Mouse (Mus musculus) T-helper 2 cell (primary cell): Measurements from ENCODE around the gene Strada.

Experiments
- in situ Hi-C: fragments of 300-600 bp; cut with MboI, MseI; formaldehyde crosslinking; loops from one replicate; pipeline ENCODE4 v1.15.1; 2025; ENCODE audit warnings: high pct_unique_total_duplicates

The Strada gene

DNA sequence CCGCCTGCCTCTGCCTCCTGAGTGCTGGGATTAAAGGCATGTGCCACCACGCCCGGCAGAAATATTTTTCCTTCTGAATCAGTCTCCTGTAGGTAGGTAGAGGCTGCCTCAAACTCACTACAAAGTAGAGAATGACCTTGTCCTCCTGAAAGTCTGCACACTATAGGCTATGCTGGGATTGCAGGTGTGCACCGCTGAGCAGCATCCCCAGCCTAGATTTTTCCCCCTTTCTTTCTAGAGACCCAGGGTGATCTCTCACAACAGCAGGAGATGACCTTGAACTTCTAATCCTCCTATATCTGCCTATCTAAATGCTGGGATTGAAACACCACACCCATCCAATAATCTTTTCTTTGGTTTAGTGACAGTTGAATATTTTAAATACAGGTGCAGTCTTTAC, 14.6 kb downstream of the Strada start:
- in situ Hi-C loops, result no loop called here

DNA sequence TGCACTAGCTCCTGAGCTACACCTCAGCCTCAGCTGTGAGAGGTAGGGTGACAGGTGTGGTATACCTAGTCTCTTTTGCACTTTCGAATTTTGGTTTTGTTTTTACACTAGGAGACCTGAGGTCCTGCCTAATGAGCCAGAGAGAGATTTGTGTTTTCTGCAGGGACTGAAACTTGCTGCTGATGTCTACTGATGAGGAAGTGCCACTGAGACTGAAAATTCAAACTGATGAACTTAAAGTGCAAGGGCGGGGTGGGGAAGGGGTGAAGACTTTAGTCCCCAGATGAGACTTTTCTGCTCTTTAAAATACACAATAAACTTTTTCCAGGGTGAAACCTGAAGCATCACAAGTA, 21.5 kb downstream of the Strada start:
- in situ Hi-C loops, result no loop called here

DNA sequence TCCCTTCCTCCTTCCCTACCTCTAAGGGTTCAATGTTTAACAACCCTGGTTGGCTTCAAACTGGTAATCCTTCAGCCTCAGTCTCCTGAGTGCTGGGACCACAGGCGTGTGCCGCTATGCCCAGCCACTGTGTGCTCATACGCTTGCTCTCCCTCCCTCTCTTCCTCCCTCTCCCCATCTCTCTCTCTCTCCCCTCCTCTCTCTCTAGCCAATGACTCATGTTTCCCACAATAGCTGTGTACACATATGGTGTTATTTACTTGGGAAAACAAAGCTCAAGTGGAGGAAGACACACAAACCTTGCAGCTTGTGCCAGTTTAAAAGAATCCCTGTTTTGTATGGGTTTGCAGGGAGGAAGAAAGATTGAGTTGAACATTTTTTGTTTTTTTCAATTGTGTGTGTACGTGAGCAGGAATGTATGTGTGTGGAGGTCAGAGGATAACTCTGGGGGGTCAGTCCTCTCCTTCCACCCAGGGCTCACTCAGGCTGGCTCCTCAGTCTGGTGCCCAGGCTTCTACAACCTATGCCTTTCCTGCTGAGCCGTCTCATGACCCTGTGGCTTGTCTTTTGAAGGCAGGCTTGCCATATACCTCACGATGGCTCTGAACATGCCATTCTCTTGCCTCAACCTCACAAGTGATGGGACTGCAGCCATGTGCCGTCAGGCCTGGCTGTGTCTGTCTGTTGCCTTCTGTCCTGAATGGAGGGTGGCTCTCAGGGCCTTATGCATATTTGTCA, 22.1 kb downstream of the Strada start:
- in situ Hi-C loops, result no loop called here

DNA sequence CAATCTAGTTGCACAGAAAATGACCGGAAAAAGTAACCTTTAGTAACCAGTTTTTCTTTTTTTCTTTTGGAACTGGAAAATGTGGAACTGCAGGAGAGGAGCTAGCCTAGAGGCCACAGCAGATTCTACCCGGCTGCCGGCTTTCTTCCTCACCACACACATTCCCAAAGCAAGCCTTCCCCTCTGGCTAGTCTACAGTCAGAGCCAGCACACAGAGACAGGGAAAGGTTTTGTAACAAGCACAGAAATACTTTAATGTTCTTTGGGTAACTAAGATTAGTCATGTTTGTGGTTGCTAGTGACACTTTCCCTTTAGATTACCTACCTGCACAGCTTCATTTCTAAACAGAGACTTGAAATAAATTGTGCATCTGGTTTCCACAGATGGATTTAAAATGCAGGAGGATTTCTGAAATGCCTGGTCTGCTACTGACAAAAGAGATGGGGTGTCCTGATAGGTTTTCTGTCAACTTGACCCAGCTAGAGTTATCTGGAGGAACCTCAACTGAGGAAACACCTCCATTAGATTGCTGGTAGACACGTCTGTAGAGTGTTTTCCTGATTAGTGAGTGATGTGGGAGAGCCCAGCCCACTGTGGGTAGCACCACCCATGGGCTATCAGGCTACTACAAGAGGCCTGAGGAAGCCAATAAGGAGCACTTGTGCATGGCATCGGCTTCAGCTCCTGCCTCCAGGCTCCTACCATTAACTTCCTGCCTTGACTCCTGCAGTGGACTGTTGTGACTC, 23.8 kb downstream of the Strada start:
- in situ Hi-C loops, result no loop called here

DNA sequence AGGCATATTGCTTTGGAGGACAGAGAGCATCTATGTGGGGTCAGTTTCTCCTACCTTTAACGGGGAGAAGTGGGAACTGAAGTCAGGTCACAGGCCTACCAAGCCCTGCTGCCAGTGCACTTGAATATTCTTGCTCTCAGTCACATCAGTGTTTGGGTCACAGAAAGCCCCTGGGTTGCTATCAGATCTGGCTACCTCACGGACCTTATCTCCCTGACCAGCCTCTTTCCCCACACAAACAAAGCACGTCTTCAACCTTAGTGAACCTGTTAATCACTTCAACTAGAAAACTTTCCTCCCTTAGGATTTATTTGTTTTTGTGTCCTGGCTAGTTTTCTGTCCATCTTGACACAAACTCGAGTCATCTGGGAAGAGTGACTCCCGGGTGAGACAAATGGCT, 25.6 kb downstream of the Strada start:
- in situ Hi-C loops, result no loop called here

DNA sequence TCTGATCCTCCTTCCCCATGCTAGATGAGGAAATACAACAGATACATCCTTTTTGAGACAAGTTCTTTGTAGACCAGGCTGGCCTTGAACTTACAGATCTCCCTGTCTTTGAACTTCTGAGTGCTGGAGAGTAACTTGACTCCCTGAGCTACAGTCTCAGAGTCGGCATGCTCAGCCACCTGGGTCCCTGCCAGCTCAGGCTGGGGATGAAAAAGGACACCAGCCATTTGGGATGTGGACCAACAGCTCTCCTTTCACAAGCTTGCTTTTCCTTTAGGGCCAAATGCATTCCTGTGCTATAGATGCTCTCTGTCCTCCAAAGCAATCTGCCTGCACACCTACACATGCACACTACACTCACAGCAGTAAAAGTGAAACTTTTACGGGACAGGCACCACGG, 26.9 kb downstream of the Strada start:
- in situ Hi-C loops, result no loop called here

DNA sequence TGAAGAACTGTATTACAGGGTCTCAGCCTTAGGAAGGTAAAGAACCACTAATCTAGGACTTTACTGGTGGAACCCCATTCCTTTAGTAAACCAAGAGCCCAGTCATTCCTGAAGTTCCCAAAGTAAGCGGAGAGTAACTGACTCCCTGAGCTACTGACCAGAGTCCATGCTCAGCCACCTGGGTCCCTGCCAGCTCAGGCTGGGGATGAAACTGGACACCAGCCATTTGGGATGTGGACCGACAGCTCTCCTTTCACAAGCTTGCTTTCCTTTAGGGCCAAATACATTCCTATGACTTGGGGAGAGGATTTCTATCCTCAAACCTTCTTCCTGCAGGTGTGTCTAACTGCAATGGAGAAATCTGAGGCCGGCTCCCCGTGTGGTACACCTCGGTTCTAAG, 27.6 kb downstream of the Strada start:
- in situ Hi-C loops, result no loop called here

DNA sequence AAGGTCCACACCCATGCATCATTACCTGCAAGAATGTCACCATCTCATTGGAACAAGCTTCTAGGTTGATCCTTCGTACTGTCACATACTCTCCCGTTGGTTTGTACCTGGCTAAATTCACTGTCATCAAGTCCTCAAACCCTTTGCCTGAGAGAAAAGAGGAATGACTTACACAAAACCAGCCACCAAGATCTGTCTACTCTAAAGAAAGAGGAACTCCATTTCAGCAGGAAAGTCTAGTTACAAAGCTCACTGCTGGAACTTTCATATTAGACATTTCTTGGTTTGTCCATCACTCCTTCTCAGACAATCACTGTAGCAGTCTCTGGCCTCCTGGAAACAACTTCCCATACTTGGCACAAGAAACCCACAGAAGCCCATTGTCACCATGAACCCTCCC, 28.7 kb downstream of the Strada start:
- in situ Hi-C loops, result no loop called here

DNA sequence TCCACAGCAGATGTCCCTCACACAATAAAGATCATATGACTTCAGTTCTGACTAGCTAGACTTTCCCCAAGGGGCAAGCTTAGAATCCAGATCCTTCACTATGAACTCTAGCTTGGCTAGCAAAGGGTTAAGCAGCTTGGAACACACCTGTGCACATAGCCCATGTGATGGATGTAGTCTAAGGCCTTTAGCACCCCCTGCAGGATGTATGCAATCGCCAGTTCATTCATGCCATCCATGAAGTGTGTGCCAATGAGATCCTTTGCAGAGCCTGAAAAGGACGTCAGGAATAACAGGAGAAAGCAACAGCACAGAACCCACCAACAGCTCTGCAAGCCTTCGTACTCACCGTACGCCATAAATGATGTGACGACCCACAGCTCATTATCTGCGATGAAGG, 31.2 kb downstream of the Strada start:
- in situ Hi-C loops, result no loop called here

DNA sequence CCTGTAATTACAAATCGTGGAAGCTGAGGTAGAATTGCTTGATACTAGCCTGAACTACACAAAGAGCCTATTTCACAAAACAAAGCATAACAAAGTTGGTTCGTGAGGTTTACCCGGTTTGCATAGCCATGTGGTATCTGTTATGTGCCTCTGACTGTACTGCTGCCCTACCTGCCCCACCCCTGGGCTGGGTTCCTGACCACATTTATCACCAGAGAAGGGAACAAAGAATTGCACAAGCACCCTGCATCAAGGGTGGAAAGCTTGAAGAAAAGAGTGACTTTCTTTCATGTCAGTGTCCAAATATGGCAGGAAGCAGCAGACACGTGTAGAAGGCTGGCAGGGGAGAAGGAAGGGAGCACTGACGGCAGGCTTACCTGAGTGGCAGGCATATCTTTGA, 34.5 kb downstream of the Strada start:
- in situ Hi-C loops, result no loop called here

DNA sequence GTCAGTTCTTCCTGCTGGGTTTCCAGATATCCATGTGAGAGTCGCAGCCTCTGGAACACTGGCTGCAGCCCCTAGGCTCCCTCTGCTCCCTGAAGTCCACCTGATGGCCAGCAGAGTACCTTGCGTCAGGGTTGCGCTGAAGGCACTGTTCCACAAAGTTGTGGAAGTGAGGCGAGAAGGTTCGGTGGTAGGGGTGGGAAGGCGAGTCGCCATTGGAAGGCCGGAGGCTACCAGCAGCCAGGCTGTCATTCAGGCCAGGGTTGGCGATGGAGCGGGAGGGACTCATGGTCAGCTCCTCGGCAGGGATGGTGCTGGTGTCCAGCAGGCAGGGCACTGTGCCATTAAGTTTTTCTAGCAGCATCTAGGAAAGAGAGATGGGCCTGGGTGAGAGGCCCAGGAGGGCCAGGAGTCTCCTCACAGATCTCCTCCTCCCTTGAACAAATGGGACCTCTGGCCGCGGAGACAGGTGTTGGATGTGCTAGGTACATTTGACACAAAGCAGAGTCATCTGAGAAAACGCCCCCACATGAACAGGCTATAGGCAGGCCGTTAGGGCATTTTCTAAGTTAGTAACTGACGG, 37.3 kb downstream of the Strada start:
- in situ Hi-C loops, result no loop called here

DNA sequence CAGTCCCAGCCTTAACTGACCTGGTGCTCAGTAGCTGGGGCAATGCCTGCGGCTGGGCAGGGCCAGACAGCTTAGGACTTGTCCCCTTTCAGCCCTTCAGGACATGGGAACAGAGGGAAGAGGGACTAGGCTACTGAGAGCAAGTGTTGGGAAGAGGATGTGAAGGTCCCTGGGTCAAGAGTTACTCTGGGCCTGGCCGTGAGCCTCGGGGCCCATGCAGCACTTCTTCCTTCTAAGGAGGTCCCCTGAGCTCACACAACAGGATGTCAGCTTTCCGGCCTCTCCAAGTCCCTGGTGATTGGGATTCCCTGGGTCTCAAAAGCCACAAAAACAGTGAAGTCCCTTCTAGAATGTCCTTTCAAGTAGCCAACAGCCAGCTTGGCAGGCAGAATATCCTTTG, 38.4 kb downstream of the Strada start:
- in situ Hi-C loops, result no loop called here

DNA sequence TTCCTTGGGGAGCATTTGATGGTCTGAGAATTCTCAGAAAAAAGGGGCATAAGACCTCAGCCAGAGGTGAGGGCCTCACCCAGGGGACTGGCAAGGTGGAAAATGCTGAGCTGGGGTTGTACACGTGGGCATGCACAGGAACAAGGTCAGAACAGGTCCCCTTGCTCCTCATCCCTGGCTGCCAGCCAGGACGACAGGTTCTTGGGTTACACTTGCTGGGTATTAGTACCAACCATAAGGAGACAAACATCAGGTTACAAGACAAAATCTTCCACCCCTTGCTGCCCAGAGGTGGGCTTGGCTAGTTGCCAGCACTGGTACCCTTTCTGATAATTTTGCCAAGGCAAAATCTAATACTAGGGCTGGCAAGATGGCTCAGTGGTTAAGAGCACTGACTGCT, 39.7 kb downstream of the Strada start:
- in situ Hi-C loops, result no loop called here

DNA sequence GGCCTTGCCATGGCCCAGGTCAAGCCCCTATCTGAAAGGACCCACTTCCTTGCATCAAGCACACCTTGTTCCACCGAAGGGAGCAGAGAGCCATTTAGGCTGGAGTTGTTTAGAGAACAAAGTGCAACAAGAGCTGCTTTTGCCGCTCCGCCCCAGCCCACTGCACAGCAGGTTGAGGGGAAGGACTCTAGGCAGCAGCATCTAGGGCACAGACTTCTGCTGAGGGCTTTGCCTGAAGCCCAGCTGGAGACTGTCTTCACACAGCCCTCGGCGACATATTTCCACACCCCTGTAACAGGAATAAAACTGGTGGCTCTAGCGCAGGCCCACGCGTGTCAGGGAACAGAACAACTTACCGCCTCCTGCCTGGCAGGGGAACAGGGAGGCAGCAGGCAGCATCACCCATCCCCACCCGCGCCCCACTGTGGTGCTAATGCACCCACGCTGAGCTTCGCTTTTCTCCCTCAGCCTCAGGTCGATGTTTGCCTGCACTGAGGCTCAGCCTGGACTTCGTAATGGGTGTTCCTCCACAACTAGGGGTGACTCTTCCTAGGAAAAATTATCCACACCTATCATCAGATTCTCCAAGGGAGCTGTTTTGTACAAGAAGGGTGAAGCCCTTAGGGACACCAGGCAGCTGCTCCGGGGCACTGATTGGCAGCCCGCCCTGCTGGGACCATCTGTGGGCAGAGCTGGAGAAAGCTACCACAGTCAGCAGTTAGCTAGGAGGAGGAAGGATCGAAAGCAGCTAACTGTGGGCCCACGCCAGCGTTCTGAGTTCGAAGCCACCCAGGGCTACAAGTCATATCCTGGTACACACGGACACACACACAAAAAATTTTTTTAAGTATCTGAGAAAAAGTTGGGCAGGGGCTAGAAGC, 40.9 kb downstream of the Strada start, which contains the start of the genes Gm10840 and Limd2:
Gene Gm10840 (plus strand): TSS at position 10 of the 881 bp plus-strand sequence.
Gene Limd2 (minus strand): TSS at position 20 of the 881 bp plus-strand sequence.
- in situ Hi-C loops, result no loop called here

DNA sequence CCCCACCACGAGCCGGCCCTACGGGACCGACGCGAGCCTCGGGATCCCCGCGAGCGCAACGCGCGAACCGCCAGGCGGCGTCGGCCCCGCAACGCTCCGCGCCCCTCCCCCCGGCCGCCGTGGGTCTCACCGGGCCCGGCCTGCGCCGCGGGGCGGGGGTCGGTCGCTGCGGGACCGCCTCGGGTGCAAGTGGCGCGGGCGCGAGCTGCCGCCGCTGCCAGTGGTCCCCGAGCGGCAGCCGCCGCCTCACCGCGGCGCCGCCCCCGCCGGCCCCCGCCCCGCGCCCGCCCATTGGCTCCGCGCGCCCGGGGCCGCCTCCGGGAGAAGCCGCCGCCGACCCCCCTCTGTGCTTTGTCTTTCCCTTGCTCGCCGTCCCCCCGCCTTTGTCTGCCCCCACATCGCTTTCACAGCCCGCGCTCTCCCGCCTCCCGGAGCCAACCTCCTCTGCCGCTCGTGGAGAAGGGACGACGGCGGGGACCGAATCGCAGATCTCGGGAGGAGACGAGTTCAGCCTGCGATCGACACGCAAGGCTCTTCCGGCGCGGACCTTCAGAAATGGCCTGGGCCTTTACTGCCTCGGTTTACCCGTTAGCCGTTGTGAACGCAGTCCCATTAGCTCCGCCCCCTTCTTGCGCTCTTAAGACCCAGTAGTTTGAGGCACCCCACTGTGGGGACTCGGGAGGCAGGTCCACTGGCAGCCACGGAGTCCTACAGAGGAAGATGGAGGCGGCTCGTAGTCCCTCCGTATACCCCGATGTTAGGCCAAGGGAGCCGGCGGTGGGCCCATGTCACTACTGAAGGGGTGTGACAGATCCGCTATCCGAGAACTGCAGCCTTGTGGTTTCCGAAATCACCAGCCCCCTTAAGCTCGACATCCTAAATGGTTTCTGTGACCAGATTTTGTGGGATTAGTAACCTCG, 41.8 kb downstream of the Strada start:
- in situ Hi-C loops, result no loop called here

DNA sequence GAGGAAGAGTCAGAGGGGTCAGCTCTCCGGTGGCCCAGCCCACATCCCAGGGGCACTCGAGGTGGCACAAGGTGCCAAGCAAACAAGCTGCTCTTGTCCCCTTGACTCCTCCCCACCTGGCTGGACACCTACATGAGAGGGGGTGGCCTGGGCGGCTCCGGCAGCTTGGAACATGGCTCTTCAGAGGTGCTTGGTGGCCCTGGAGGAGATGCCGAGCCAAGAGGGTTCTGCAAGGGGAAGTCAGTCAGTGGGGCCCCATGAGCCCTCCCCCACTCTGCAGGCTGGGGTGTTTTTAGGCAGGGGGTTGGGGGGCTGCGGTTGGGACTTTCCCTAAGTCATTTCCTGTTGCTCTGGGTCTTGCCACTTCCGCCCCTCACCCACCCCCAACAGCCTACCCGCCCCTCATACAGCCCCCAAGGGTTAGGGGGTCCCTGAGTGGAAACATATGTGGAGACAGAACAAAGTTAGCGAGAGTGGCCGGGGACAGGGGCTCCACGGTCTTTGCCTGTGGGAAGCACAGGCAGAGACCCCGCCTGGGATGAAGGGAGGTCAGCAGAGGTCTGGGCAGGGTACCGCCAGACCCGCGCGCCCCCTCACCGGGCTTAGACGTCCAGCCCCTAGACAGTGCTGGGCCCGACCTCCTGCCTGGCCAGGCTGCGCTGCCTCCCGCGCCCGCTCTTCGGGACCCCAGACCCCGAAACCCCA, 42.6 kb downstream of the Strada start:
- in situ Hi-C loops, result no loop called here

DNA sequence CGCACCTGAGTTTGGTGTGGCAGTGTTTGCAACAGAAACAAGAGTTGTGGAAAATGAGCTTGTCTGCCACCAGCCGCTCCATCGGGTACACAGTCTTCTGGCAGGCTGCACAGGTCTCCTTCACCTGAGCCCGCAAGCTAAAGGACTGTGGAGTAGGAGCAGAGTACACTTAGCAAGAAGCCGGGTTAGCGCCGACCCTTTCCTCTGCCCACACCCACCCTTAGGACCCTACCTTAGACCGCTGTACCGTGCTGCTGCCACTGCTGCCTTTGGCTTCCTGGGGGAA, 43.1 kb downstream of the Strada start:
- in situ Hi-C loops, result no loop called here

DNA sequence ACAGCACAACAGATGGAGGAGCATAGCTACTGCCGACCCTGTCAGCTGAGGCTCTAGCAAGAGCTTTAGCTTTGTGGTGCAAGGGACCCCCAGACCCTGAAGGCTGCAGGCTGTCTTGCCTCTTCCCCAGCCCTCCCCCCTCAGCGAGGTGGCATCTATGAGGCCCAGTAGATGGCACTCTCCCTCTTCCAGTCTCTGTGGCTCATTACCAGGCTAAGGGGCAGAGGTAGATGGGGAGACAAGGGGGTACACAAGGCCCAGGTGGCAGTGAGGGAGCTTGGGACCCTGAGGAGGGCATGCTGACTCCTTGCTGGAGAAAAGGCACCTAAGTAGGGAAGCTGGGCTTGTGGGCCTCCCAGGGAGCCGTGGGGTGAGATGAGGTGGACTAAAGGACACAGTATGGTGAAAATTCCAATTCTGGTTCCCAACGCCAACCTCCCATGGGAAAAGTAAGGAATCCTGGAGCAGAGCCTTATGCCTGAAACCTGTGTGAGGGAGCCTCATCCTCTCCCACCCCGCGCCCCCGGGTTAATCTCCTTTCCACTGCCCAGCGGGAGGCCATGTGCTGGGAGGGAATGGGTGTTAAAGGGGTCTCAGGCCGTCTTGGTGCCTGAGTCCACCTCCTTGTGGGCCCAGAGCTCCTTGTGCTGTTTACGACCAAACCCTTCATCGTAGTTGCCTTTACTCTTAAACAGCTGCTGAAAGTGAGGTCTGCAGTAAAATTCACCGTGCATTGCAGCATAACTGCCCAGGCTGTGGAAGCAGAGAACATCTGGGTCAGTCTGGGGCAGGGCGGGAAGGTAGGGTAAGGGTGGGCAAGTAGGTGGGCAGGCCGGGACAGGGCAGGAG, 43.7 kb downstream of the Strada start:
- in situ Hi-C loops, result no loop called here

DNA sequence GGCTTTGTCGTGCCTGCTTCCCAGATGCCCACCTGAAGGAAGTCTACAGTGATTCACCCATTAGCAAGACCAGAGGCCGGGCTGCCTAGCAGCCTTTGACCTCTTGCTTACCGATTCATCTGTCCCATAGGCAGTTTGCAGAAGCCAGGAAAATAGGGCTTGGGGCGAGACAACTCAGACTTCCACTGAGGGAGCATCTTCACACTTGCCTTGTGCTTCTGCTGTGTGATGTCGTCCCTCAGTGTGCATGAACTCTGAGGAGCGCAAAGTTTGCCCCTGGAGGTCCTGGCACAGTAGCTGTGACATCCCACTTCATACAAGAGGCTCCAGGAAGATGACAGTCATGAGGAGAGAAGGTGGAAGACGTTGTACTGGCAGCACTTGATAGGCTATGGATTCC, 44.8 kb downstream of the Strada start:
- in situ Hi-C loops, result no loop called here

DNA sequence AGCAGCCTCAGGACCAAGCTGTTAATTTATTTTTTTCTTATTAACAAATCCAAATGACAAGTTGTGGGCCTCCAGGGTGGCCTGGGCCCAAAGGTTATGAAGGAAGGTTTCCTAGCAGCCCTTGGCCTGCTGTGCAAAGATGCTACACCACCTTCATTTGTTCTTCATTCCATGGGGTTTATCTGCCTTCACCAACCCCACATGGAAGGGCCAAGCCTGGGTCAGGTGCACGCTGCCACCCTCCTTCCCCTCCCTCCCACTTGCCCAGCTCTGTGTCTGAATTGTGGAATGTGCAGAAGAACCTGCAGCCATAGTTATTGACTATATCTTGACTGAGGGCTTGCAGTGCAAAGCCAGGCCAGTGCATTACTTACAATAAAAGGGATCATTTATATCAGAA, 45.7 kb downstream of the Strada start:
- in situ Hi-C loops, result no loop called here
